Mouse (Mus musculus) NIH3T3 (cell line): ENCODE results near the gene 1700025B11Rik.
"Not testable (repeated sequence)": the region's sequence is repeated elsewhere in the genome, so short reads cannot be mapped to it uniquely, and the experiment has no call there.

Source experiments
- DNase-seq: peaks from one replicate; pipeline ENCODE4 v3.0.0-alpha.2; 2012; ENCODE audit warnings: low read depth

Gene 1700025B11Rik

GRCm38 (mm10) chr15:77561792-77562191 is at the start of gene 1700025B11Rik:
Gene 1700025B11Rik, minus strand, starts transcription at chr15:77561892.
- DNase-seq: no peak

DNA sequence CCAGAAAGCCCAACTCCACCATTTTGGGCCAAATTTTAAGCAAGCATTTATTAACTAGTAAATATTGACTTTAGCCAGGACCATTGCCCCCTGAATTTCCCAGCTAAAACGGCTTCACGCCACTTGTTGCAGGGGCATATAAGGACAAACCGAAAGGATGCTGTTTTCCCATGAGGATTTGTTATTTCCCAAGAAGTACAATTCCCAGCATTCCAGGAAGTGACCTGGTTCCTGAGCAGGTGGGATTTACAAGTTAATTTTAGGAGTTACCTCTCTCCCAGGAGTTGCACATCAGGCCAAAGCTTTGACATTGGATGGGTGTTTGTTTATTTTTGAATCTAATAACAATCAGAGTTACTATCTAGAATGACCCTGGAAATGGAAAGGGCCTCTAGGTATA is 44.4 kb upstream of the 1700025B11Rik start:
- no peak for DNase-seq

DNA sequence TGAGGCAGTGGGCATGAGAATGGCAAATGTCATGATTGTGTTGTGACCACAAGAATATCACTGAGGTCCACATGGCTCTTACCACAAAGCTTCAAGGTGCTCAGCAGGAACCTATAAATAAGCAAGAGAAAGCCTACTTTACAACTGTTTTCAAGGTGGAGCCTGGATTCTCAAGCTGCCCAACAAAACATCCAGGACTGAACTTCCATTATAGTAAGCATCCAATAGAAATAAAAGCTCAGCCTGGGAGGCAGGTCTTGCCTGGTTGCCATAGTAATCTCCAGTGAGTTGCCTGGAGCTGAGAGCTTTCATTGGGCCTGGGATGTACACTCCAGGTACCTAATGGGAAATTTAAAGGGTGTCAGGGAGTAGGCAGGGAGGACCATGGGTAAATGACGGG is 37.3 kb upstream of the 1700025B11Rik start, which contains the start of gene Gm36245:
Gene Gm36245 (plus strand): TSS at position 301 of the 400 bp plus-strand sequence.
- no peak for DNase-seq

GRCm38 (mm10) chr15:77598429-77598828 is 36.7 kb upstream of the 1700025B11Rik start:
- DNase-seq: no peak

- DNase-seq: peak; percentile 56
These were observed 34.3 kb upstream of the 1700025B11Rik start, which contains the start of gene Apol10b for GRCm38 (mm10) chr15:77595961-77596360. Gene Apol10b, minus strand, starts transcription at chr15:77596125.

- no peak for DNase-seq
These were observed 31.9 kb upstream of the 1700025B11Rik start for GRCm38 (mm10) chr15:77593557-77593956.

DNA sequence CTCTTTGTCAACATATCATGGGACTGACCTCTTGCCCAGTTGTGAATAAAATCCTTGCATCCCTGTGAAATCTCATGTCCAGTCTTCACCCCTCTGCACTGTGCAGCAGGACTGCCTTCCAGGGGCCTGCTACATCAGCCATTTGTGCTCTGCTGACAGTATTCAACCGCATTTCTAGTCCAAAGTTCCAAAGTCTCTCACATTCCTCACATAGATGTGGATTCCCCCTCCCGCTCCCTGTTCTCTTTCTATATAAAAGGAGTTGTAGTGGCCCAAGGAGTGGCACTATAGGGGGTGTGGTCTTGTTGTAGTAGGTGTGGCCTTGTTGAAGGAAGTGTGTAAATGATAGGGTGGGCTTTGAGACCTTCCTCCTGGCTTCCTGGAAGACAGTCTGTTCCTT is 29.2 kb upstream of the 1700025B11Rik start:
- DNase-seq: no peak

DNA sequence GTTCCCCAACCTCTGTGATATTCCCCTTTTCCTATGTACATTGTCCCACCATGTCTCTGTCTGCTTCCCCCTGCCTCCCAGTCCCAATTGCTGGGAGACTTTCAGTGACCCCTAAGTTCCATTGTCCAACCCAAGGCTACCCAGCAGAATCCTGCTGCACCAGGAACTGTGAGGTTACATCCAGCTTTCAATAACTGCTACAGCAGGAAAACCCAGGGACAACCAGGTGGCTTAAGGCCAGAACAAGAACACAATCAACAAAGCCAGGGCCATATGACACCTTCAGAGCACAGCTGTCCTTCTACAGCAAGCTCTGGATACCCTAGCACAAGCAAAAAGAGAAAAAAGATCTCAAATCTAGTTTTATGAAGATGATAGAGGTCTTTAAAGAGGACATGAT is 27.3 kb upstream of the 1700025B11Rik start:
- DNase-seq: no peak

DNA sequence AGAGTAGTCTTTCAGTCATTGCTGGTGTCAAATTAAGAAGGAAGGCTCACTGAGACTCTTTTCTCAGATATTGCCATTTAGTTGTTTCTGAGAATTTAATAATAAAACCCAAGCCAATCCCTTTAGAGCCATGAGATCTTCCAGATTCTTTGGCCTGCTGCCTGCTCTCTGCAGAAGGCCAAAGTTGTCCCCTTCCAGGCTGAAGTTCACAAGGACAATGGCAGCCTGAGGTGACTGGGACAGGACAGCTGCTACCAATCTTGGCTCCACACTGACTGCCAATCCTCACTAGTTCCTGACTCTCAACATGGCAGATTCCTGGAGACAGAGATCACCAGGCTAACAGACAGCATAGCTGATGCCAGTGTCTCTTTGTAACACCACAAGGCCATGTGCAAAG is 25.3 kb upstream of the 1700025B11Rik start:
- no peak for DNase-seq

DNA sequence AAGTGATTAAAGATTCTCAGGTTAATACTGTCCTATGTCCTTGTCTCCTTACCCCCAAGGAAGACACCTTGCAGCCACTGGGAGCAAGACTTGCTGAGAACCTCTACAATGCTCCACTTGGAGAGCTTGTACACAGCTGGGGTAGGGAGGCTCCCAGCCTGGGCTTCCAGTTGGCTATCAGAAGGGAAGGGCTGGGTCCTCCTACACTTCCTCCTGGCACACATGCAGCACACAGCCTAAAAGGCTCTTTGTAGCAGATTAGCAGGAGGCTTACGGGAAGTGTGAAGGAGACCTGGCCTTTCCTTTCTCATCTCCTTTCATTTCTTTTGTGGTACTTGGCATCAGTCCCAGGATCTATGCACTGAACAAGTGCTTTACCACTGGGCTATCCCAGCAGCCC is 20.0 kb upstream of the 1700025B11Rik start:
- no peak for DNase-seq

DNA sequence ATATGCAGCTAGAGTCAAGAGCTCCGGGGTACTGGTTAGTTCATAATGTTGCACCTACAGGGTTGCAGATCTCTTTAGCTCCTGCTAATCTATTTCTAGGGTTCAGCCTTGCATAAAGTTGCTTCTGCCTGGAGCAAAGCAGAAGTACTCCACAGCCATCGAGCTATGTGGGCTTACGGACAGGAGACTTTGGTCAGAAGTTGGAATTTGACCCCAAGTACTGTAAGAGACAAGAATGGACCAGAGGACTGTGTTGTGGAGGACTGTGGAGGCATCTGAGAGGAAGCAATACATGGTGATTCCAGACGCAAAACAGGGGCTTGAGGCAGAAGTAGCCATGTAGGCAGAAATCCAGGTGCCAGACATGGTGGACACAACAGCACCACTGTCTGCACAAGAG is 17.6 kb upstream of the 1700025B11Rik start:
- DNase-seq: no peak

DNA sequence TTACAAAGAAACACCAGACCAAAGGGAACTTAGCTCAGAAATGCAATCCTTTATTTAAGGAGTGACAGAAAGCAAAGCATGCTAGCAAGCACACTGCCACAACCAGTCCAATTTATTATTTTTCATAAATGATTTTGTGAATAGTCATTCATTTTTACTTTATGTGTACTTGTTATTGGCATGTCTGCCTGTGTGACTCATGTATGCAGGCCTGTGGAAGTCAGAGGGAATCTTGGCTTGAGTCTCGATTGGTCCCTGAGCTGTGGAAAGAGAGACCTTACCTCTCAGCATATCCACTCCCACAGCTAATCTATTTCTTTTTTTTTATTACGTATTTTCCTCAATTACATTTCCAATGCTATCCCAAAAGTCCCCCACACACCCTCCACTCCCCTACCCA is 17.1 kb upstream of the 1700025B11Rik start:
- peak; percentile 77 for DNase-seq

DNA sequence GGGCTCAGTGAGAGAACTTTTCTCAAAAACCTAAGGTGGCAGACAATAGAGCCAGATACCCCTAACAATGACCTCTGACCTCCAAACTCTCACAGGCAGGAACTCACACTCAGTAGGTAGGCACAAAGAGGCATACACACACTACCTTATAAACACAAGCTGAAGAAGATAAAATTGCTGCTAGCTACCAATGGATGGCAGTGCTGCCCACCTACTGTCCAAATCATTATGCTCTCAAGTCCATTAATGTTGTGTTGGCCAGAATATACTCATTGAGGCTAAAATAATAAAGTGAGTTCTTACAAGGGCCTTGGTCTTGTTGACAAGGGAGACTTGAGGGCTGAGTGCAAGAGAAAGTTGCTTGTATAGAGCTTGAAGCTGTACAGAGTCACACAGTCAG is 1.5 kb upstream of the 1700025B11Rik start:
- DNase-seq: no peak

DNA sequence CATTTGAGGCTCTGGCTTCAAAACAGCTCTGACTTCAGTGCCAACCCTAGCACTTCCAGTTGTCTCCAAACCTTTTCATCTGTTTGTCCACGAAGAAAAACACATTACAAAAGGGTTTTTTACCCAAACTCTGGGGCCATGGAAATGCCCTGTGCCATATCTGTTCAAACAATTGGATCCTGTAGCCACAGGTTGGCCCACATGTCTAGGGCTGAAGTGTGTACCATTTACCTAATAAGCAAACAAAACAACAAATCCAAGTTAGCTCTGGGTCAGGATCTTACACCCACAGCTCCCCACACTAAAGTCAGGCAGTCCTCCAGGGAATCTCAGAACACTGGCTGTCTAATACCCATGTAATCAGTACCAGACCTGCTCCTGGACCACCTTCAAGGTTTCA is 22.5 kb downstream of the 1700025B11Rik start:
- DNase-seq: not testable (repeated sequence)

GRCm38 (mm10) chr15:77533216-77533615 is 28.5 kb downstream of the 1700025B11Rik start, which contains the start of gene Apol7c:
Gene Apol7c, minus strand, starts transcription at chr15:77533316.
- no peak for DNase-seq

DNA sequence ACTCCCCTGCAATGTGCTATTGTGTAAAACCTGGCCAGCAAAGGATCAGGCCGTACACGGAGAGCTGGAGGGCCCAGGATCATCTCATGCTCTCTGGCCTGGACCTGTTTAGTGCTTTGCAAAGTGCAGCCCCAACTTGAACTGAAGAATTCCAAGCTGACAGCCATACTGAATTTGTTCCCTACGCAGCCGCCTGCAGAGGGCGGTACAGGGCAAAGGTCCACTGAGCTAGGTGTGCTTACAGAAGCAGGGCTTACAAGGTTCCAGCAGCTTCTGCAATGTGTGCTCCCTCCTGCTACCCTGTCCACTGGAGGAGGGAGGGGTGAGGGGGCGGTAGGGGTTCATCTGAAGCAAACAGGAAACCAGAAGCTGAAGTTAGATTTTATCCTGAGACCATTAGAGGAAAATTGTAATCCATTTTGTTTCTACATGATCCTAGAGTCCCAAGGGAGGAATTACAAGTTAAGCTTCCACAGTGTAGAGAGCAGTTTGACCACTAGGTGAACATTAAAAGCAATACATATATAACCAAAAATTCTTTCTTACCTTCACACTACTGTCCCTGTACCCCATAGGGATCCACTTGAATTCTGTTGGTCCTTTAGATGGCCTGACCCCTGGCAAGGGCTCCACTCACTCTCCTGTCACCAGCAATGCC is 38.4 kb downstream of the 1700025B11Rik start:
- peak; percentile 72 for DNase-seq

GRCm38 (mm10) chr15:77520596-77520995 is 41.1 kb downstream of the 1700025B11Rik start:
- not testable (repeated sequence) for DNase-seq
